15 mouse cellular contexts compared by ENCODE assay signal in the genomic region with DNA sequence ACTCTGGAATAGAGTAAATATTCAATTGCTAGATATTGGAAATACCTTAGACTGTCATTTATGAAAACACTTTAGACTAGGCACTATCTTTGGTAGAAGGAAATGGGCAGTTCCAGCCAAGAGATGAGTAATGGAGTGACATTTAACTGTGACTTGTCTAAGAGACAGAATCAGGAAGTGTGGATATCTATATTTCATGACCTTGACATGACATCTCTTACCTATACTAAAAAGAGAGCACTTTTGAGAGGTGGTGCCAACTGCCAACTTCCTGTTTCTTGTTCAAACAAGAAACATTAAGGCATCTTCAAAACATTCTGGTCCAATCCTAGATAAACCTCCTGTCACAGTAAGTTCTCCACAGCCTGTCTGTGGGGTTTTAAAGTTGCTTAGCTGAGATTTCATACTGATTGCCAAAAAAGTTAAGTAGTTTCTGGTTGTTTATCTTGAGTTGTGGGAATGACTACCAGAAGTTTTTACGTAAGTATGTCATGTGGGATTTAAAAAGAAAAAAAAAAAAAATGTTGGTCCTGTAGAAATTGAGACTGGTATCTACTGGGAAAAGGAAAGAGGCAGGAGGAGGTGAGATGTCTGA. TPM values are rescaled to one million over a fixed set of nuclear protein-coding genes. Genes with fewer than 3 reads are reported as not detected.
"Had no signal": no experiment of that assay in that cellular context is flagged by ENCODE, and none has a peak within 500 bp of the region (broad histone marks: within the 10 kb centered on the region; RNA-seq: fewer than 3 reads in every experiment).

No protein-coding gene starts in this region.

- H3K4me3 ChIP-seq: limb, embryonic 13.5 days; midbrain, embryonic 10.5 days; midbrain, embryonic 15.5 days had no signal

- H3K4me1 ChIP-seq: limb, embryonic 13.5 days; midbrain, embryonic 10.5 days; midbrain, embryonic 15.5 days had no signal

- H3K27ac ChIP-seq: limb, embryonic 13.5 days; liver, embryonic 14.5 days; midbrain, embryonic 10.5 days; midbrain, embryonic 15.5 days had no signal

- H3K27me3 ChIP-seq: limb, embryonic 13.5 days; midbrain, embryonic 15.5 days had no signal

- H3K9me3 ChIP-seq: limb, embryonic 13.5 days; midbrain, embryonic 10.5 days; midbrain, embryonic 15.5 days had no signal

- DNase-seq: kidney, adult 8-10 months; kidney, postnatal 25 days; layer of hippocampus, postnatal 36 days; left cerebral cortex, postnatal 4 days; lung, adult 18-20 months; thymus, postnatal 36 days had no signal

- H3K9ac ChIP-seq: limb, embryonic 13.5 days; liver, embryonic 14.5 days; midbrain, embryonic 15.5 days had no signal

- H3K4me2 ChIP-seq: limb, embryonic 13.5 days; midbrain, embryonic 15.5 days had no signal

- H3K36me3 ChIP-seq: midbrain, embryonic 10.5 days; midbrain, embryonic 15.5 days had no signal

- ATAC-seq: intestine, postnatal 0 days; midbrain, embryonic 15.5 days had no signal

RNA-seq across cellular contexts. Expression of a gene that starts 29.8 kb away (rescaled TPM):
- total RNA-seq: layer of hippocampus, postnatal 36 days; left cerebral cortex, postnatal 4 days; liver, adult 2 months had no signal
- polyA plus RNA-seq: intestine, postnatal 0 days; kidney, embryonic 16.5 days; liver, adult 2 months; liver, embryonic 14.5 days; stomach, embryonic 16.5 days; thymus, postnatal 0 days had no signal
